Mouse (Mus musculus) G1E (cell line): Measurements from ENCODE around the gene Actb. TPM values are rescaled to one million over a fixed set of nuclear protein-coding genes. Genes with fewer than 3 reads are reported as not detected.

Experiments
- ATAC-seq: 2 replicates; pipeline ENCODE4 v1.8.0; 2016; ENCODE audit warnings: mild to moderate bottlenecking; ENCODE audit not compliant: insufficient number of reproducible peaks, poor library complexity, low FRiP score, severe bottlenecking; ENCODE audit errors: extremely low read depth
- DNase-seq: peaks from one replicate; pipeline ENCODE4 v3.0.0; 2012; ENCODE audit warnings: low spot score
- H3K27me3 ChIP-seq: 2 replicates; pipeline ENCODE4 v1.6.1; 2012; ENCODE audit warnings: mild to moderate bottlenecking, low read length, inconsistent platforms; ENCODE audit not compliant: insufficient read depth
- H3K36me3 ChIP-seq: replicated peaks from 2 replicates; pipeline ENCODE3; 2012; ENCODE audit warnings: mild to moderate bottlenecking, inconsistent platforms
- H3K4me1 ChIP-seq: 2 replicates; pipeline ENCODE4 v1.6.1; 2012; ENCODE audit warnings: low read depth, low read length, inconsistent platforms, mixed read lengths; ENCODE audit not compliant: insufficient read depth
- H3K4me3 ChIP-seq: 2 replicates; pipeline ENCODE4 v1.5.1; 2012; ENCODE audit warnings: low read depth, mild to moderate bottlenecking, inconsistent platforms, low read length, moderate library complexity, mixed read lengths
- H3K9me3 ChIP-seq: replicated peaks from 2 replicates; pipeline ENCODE4 v1.6.1; 2012; ENCODE audit warnings: inconsistent platforms
- CTCF ChIP-seq: IDR thresholded peaks from 2 replicates; pipeline ENCODE4 v1.5.1; 2012; ENCODE audit warnings: low read depth, low read length, inconsistent platforms, mixed read lengths
- GATA1 ChIP-seq: IDR thresholded peaks from 2 replicates; pipeline ENCODE4 v1.6.1; 2012; ENCODE audit warnings: borderline replicate concordance, low read length, inconsistent platforms, mixed read lengths
- GATA2 ChIP-seq: IDR thresholded peaks from 2 replicates; pipeline ENCODE4 v1.6.1; 2012; ENCODE audit warnings: low read depth, low read length, inconsistent platforms, borderline replicate concordance
- POLR2AphosphoS5 ChIP-seq: IDR thresholded peaks from 2 replicates; pipeline ENCODE4 v1.6.1; 2012; ENCODE audit warnings: low read depth, low read length, inconsistent platforms; ENCODE audit not compliant: insufficient replicate concordance
- TAL1 ChIP-seq: conservative IDR thresholded peaks from 2 replicates; pipeline ENCODE4 v1.6.1; 2012; ENCODE audit warnings: low read depth, low read length, inconsistent platforms, mixed read lengths
- polyA plus RNA-seq: library from polyadenylated mRNA; stranded (reverse); fragments of >175 nt; gene quantifications from 2 replicates; pipeline ENCODE4 v1.2.3, GENCODE M21; 2012
- total RNA-seq, 2 experiments: library from RNA; stranded (forward) in 1 of 2; stranded (reverse) in 1 of 2; fragments of 200-1000 nt in 1 of 2; fragments of >200 nt in 1 of 2; fragmentation: Nextera tagmentation in 1 of 2; gene quantifications; 2 replicates each; pipeline ENCODE4 v1.2.3; 2014 to 2017

The Actb gene
- total and polyA plus RNA-seq, 3 experiments = 3,214 to 5,110 (median 4,919) TPM

GRCm38 (mm10) chr5:142875513-142875905 lies 31.0 kb downstream of the Actb start:
- ATAC-seq = no peak
- Histone ChIP-seq H3K36me3 (peaks cover 93% of the 10 kb centered on the region), H3K4me1 (peaks cover 24% of the 10 kb centered on the region), H3K9me3 (no peaks in the 10 kb centered on the region; the same call in 1 of the 2 replicates), H3K27me3 (no peaks in the 10 kb centered on the region), H3K4me3 (no peak overlapping the region)
- TF ChIP-seq CTCF = no peak
- no peak for TF ChIP-seq GATA2
- no peak for TF ChIP-seq GATA1
- no peak for TF ChIP-seq TAL1
- no peak for TF ChIP-seq POLR2AphosphoS5
- DNase-seq = no peak

- H3K36me3 ChIP-seq = peaks cover 91% of the 10 kb centered on the region
- ATAC-seq = no peak
- H3K9me3 ChIP-seq = no peaks in the 10 kb centered on the region; the same call in 1 of the 2 replicates
- no peak overlapping the region for H3K4me3 ChIP-seq
- no peak for DNase-seq
- peaks cover 18% of the 10 kb centered on the region for H3K4me1 ChIP-seq
- H3K27me3 ChIP-seq = no peaks in the 10 kb centered on the region
- TF ChIP-seq TAL1 (no peak), GATA2 (no peak), GATA1 (no peak), CTCF (no peak), POLR2AphosphoS5 (no peak)
Measured at GRCm38 (mm10) chr5:142874791-142875512, 31.6 kb downstream of the Actb start.

GRCm38 (mm10) chr5:142873718-142874117 lies 32.8 kb downstream of the Actb start:
- ATAC-seq (no peak), DNase-seq (no peak)
- H3K4me1 ChIP-seq = peaks cover 9% of the 10 kb centered on the region
- TF ChIP-seq TAL1 (no peak), GATA2 (no peak), POLR2AphosphoS5 (no peak), CTCF (no peak), GATA1 (no peak)
- H3K27me3 ChIP-seq = no peaks in the 10 kb centered on the region
- H3K36me3 ChIP-seq = peaks cover 91% of the 10 kb centered on the region
- no peaks in the 10 kb centered on the region; the same call in 1 of the 2 replicates for H3K9me3 ChIP-seq
- no peak overlapping the region for H3K4me3 ChIP-seq

GRCm38 (mm10) chr5:142871765-142872164 lies 34.8 kb downstream of the Actb start:
- TF ChIP-seq TAL1 (no peak), CTCF (no peak), GATA1 (no peak), GATA2 (no peak), POLR2AphosphoS5 (no peak)
- no peak for ATAC-seq

GRCm38 (mm10) chr5:142869463-142869862 lies 37.1 kb downstream of the Actb start:
- TF ChIP-seq POLR2AphosphoS5 (no peak), CTCF (no peak), GATA2 (no peak), GATA1 (no peak), TAL1 (no peak)
- H3K9me3 ChIP-seq = no peaks in the 10 kb centered on the region; the same call in 1 of the 2 replicates
- H3K4me3 ChIP-seq = no peak overlapping the region
- H3K4me1 ChIP-seq = no peaks in the 10 kb centered on the region; the same call in 1 of the 2 replicates
- H3K36me3 ChIP-seq = peaks cover 64% of the 10 kb centered on the region
- no peak for ATAC-seq
- no peaks in the 10 kb centered on the region for H3K27me3 ChIP-seq
- DNase-seq = no peak

More at GRCm38 (mm10) chr5:142871765-142872164, 34.8 kb downstream of the Actb start:
- Histone ChIP-seq H3K4me3 (no peak overlapping the region), H3K36me3 (peaks cover 87% of the 10 kb centered on the region), H3K27me3 (no peaks in the 10 kb centered on the region), H3K9me3 (no peaks in the 10 kb centered on the region; the same call in 1 of the 2 replicates), H3K4me1 (no peaks in the 10 kb centered on the region; the same call in 1 of the 2 replicates)
- DNase-seq = no peak

- ATAC-seq (peak; percentile 46; the same call in 1 of the 2 replicates), DNase-seq (peak; percentile 24)
- TF ChIP-seq POLR2AphosphoS5 = no peak
- TF ChIP-seq TAL1 = no peak
- TF ChIP-seq GATA2 = no peak
- TF ChIP-seq CTCF = no peak
- TF ChIP-seq GATA1 = no peak
- peak overlapping the region; percentile 47; the same call in 1 of the 2 replicates for H3K4me3 ChIP-seq
- peaks cover 40% of the 10 kb centered on the region for H3K4me1 ChIP-seq
- peaks cover 20% of the 10 kb centered on the region; the same call in 1 of the 2 replicates for H3K27me3 ChIP-seq
- H3K36me3 ChIP-seq = no peaks in the 10 kb centered on the region
- H3K9me3 ChIP-seq = peaks cover 5% of the 10 kb centered on the region
Measured at GRCm38 (mm10) chr5:142857763-142858229, 48.8 kb downstream of the Actb start.
